Mouse (Mus musculus) gastrocnemius, postnatal 4 days (tissue): Measurements from ENCODE around the gene Cttnbp2. TPM values are rescaled to one million over a fixed set of nuclear protein-coding genes. Genes with fewer than 3 reads are reported as not detected.

Experiments
- DNase-seq, 2 experiments: peaks; one replicate each; pipeline ENCODE4 v3.0.0; 2021 to 2022; ENCODE audit warnings: low spot score in 2 of 2, mixed read lengths in 2 of 2
- long read RNA-seq, 2 experiments: library from polyadenylated mRNA; stranded (forward); transcript quantifications; one replicate each; pipeline ENCODE4 v2.0.0; 2021
- total RNA-seq, 2 experiments: library from RNA; stranded (reverse); gene quantifications; 2 replicates each; pipeline ENCODE4 v1.2.3; 2021

Gene Cttnbp2
- total RNA-seq = 10 to 100 TPM in 1 of 2 experiments, 1 to 10 TPM in 1; 8.1 to 10.1 TPM
- long read RNA-seq, experiment 1, full-length matches to known transcripts = 5 of 6 reads
- long read RNA-seq, experiment 1, partial matches to known transcripts = 0 of 6 reads
- long read RNA-seq, experiment 1, other reads (novel, unspliced or antisense) = 1 of 6 reads
- long read RNA-seq, experiment 2, full-length matches to known transcripts = 1 of 5 reads
- long read RNA-seq, experiment 2, partial matches to known transcripts = 2 of 5 reads
- long read RNA-seq, experiment 2, other reads (novel, unspliced or antisense) = 2 of 5 reads

- DNase-seq = peak; percentile 52 to 76
Measured at GRCm38 (mm10) chr6:18514480-18515352, at the start of gene Cttnbp2. Gene Cttnbp2, minus strand, starts transcription at chr6:18514843.

GRCm38 (mm10) chr6:18559019-18559418 is 44.4 kb upstream of the Cttnbp2 start:
- DNase-seq = no peak

GRCm38 (mm10) chr6:18547516-18548465 is 33.1 kb upstream of the Cttnbp2 start:
- DNase-seq = no peak

GRCm38 (mm10) chr6:18543878-18544277 is 29.2 kb upstream of the Cttnbp2 start:
- no peak for DNase-seq

- DNase-seq = no peak
Measured at GRCm38 (mm10) chr6:18540396-18540795, 25.8 kb upstream of the Cttnbp2 start.

GRCm38 (mm10) chr6:18530394-18530793 is 15.8 kb upstream of the Cttnbp2 start:
- no peak for DNase-seq

- no peak for DNase-seq
Measured at GRCm38 (mm10) chr6:18517626-18518025, 3.0 kb upstream of the Cttnbp2 start.

GRCm38 (mm10) chr6:18513611-18514473 is 801 bp downstream of the Cttnbp2 start:
- peak in 1 of 2 experiments; percentile 16 for DNase-seq

GRCm38 (mm10) chr6:18511886-18512285 is 2.8 kb downstream of the Cttnbp2 start:
- no peak for DNase-seq

GRCm38 (mm10) chr6:18508036-18508435 is 6.6 kb downstream of the Cttnbp2 start:
- DNase-seq = no peak

GRCm38 (mm10) chr6:18499833-18500232 is 14.8 kb downstream of the Cttnbp2 start:
- no peak for DNase-seq

GRCm38 (mm10) chr6:18492977-18493376 is 21.7 kb downstream of the Cttnbp2 start:
- no peak for DNase-seq

GRCm38 (mm10) chr6:18492248-18492901 is 22.3 kb downstream of the Cttnbp2 start:
- no peak for DNase-seq

GRCm38 (mm10) chr6:18485087-18485486 is 29.6 kb downstream of the Cttnbp2 start:
- no peak for DNase-seq

- no peak for DNase-seq
Measured at GRCm38 (mm10) chr6:18484061-18484460, 30.6 kb downstream of the Cttnbp2 start.

- no peak for DNase-seq
Measured at GRCm38 (mm10) chr6:18482546-18482945, 32.1 kb downstream of the Cttnbp2 start.

- DNase-seq = no peak
Measured at GRCm38 (mm10) chr6:18481781-18482180, 32.9 kb downstream of the Cttnbp2 start.

GRCm38 (mm10) chr6:18477313-18477930 is 37.2 kb downstream of the Cttnbp2 start:
- DNase-seq = no peak

GRCm38 (mm10) chr6:18474983-18475382 is 39.7 kb downstream of the Cttnbp2 start:
- no peak for DNase-seq
